20 mouse cellular contexts compared by ENCODE assay signal in the genomic region with DNA sequence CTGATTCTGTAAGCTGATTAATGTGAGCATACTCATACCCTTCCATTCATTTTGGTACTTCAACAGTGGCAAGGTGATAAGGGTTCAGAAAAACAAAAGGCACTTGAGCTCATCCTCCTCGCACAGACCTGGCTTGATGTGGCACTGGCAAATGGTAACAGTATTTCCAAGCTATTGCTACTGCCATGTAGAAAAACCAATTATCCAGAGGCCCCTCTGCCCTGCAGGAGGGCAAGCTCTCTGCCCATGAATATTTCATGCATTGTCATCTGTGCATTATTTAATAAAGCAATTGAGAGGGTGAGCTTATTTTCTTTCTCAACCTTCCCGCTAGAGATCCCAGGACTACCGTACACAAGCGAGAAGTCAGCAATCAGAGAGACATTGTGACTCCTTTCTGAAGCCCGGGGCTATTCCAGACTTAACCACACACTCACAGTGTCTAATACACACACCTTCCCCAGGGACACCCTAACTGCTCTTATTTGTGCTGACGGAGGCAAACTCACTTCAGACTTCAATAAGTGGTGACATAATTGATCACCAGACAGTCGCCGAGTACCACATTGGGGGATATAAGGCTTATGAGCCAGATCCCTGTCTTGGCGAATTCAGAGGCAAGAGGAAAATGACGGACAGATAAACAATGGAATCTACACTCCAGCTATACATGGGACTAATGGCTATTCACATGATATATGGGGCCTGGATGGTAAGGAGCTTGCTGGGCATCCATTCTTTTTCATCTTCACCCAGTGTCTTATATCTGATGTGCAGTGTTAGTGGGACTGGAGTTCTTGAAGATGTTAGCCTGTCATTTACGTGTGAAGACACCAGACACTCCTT.
DNase-seq lines count a peak whose midpoint lies in the region; ATAC-seq and TF ChIP-seq lines count a peak whose summit lies in the region.
"Had no signal": no experiment of that assay in that cellular context is flagged by ENCODE, and none has a peak within 500 bp of the region (broad histone marks: within the 10 kb centered on the region; RNA-seq: fewer than 3 reads in every experiment).

No protein-coding gene starts in this region.

- peak overlapping the region; percentile 6; the same call in 1 of the 2 replicates for H3K4me2 ChIP-seq in hindbrain, embryonic 12.5 days (replicated peaks)
- H3K4me2 ChIP-seq in midbrain, embryonic 12.5 days (replicated peaks), result no peak overlapping the region
- H3K4me2 ChIP-seq in neural tube, embryonic 13.5 days, result peak overlapping the region; percentile 34
- H3K4me2 ChIP-seq: embryonic facial prominence, embryonic 15.5 days; heart, embryonic 13.5 days; limb, embryonic 12.5 days; liver, embryonic 12.5 days; lung, embryonic 14.5 days had no signal

- peaks cover 75% of the 10 kb centered on the region for H3K9me3 ChIP-seq in G1E (replicated peaks)
- peaks cover 11% of the 10 kb centered on the region; the same call in 1 of the 2 replicates for H3K9me3 ChIP-seq in hindbrain, embryonic 12.5 days (replicated peaks)
- H3K9me3 ChIP-seq in midbrain, embryonic 12.5 days, result peaks cover 6% of the 10 kb centered on the region; the same call in 1 of the 2 replicates
- H3K9me3 ChIP-seq in neural tube, embryonic 13.5 days, result no peaks in the 10 kb centered on the region
- H3K9me3 ChIP-seq: embryonic facial prominence, embryonic 15.5 days; heart, embryonic 13.5 days; limb, embryonic 12.5 days had no signal

- H3K9ac ChIP-seq in hindbrain, embryonic 12.5 days, result no peak overlapping the region
- H3K9ac ChIP-seq in midbrain, embryonic 12.5 days (replicated peaks), result no peak overlapping the region
- 0 out of 2 replicates have a peak overlapping the region, but pooled peaks have one; percentile 12 for H3K9ac ChIP-seq in neural tube, embryonic 13.5 days
- H3K9ac ChIP-seq: embryonic facial prominence, embryonic 15.5 days; heart, embryonic 13.5 days; limb, embryonic 12.5 days; liver, embryonic 12.5 days; lung, embryonic 14.5 days had no signal

- no peak for DNase-seq in G1E (ENCODE audit: low spot score)
- no peak for DNase-seq in right cerebral cortex, postnatal 14 days
- DNase-seq in layer of hippocampus, adult 8-10 months (ENCODE audit: low spot score in 2 of 2), result no peak
- DNase-seq: adrenal gland, postnatal 14 days; cerebellum, adult 11-12 months; cerebellum, postnatal 14 days; gastrocnemius, adult 2 months; kidney, adult 9 months; kidney, postnatal 25 days; lung, embryonic 14.5 days; lung, postnatal 36 days; right cerebral cortex, postnatal 4 days had no signal

- ATAC-seq in G1E (ENCODE audit: extremely low read depth, insufficient number of reproducible peaks, low FRiP score, poor library complexity, severe bottlenecking), result 0 out of 2 replicates have a peak, but pooled peaks have one; percentile 15
- peak; percentile 86 for ATAC-seq in hindbrain, embryonic 12.5 days (ENCODE audit: low FRiP score)
- peak; percentile 69 for ATAC-seq in midbrain, embryonic 12.5 days (ENCODE audit: low FRiP score, low read depth)
- peak; percentile 86 for ATAC-seq in neural tube, embryonic 13.5 days (ENCODE audit: low read depth)
- ATAC-seq in CD4-positive, CD25-positive, alpha-beta regulatory T cell, adult 4 months, result no peak
- ATAC-seq: liver, embryonic 12.5 days had no signal

- H3K4me3 ChIP-seq in G1E (ENCODE audit: low read depth, low read length), result no peak overlapping the region
- no peak overlapping the region for H3K4me3 ChIP-seq in hindbrain, embryonic 12.5 days
- H3K4me3 ChIP-seq in midbrain, embryonic 12.5 days, result no peak overlapping the region
- no peak overlapping the region for H3K4me3 ChIP-seq in neural tube, embryonic 13.5 days
- H3K4me3 ChIP-seq: embryonic facial prominence, embryonic 15.5 days; gastrocnemius, adult 2 months; heart, embryonic 13.5 days; limb, embryonic 12.5 days; liver, embryonic 12.5 days had no signal

- H3K27me3 ChIP-seq in G1E (ENCODE audit: insufficient read depth, low read length), result no peaks in the 10 kb centered on the region
- peaks cover 18% of the 10 kb centered on the region for H3K27me3 ChIP-seq in hindbrain, embryonic 12.5 days
- peaks cover 75% of the 10 kb centered on the region for H3K27me3 ChIP-seq in midbrain, embryonic 12.5 days
- peaks cover 10% of the 10 kb centered on the region; the same call in 1 of the 2 replicates for H3K27me3 ChIP-seq in neural tube, embryonic 13.5 days
- H3K27me3 ChIP-seq: embryonic facial prominence, embryonic 15.5 days; heart, embryonic 13.5 days; limb, embryonic 12.5 days; liver, embryonic 12.5 days had no signal

- no peaks in the 10 kb centered on the region for H3K36me3 ChIP-seq in G1E (replicated peaks)
- no peaks in the 10 kb centered on the region for H3K36me3 ChIP-seq in hindbrain, embryonic 12.5 days
- no peaks in the 10 kb centered on the region for H3K36me3 ChIP-seq in midbrain, embryonic 12.5 days
- no peaks in the 10 kb centered on the region for H3K36me3 ChIP-seq in neural tube, embryonic 13.5 days
- H3K36me3 ChIP-seq: embryonic facial prominence, embryonic 15.5 days; heart, embryonic 13.5 days; limb, embryonic 12.5 days; liver, embryonic 12.5 days had no signal

- WGBS in hindbrain, embryonic 12.5 days, result 48% methylated on average over 11 of the region's 11 CpGs
- 56% methylated on average over 11 of the region's 11 CpGs for WGBS in midbrain, embryonic 12.5 days
- 32% methylated on average over 11 of the region's 11 CpGs for WGBS in neural tube, embryonic 13.5 days

- H3K27ac ChIP-seq in hindbrain, embryonic 12.5 days, result peak overlapping the region; percentile 80
- H3K27ac ChIP-seq in midbrain, embryonic 12.5 days (replicated peaks), result peak overlapping the region; percentile 52
- peak overlapping the region; percentile 90 for H3K27ac ChIP-seq in neural tube, embryonic 13.5 days (replicated peaks)
- H3K27ac ChIP-seq: embryonic facial prominence, embryonic 15.5 days; gastrocnemius, adult 2 months; heart, embryonic 13.5 days; limb, embryonic 12.5 days; liver, embryonic 12.5 days had no signal

- no peaks in the 10 kb centered on the region for H3K4me1 ChIP-seq in G1E (ENCODE audit: insufficient read depth, low read depth, low read length)
- H3K4me1 ChIP-seq in hindbrain, embryonic 12.5 days, result peaks cover 13% of the 10 kb centered on the region
- peaks cover 13% of the 10 kb centered on the region; the same call in 1 of the 2 replicates for H3K4me1 ChIP-seq in midbrain, embryonic 12.5 days
- H3K4me1 ChIP-seq in neural tube, embryonic 13.5 days (replicated peaks), result peaks cover 48% of the 10 kb centered on the region
- H3K4me1 ChIP-seq: embryonic facial prominence, embryonic 15.5 days; heart, embryonic 13.5 days; limb, embryonic 12.5 days; liver, embryonic 12.5 days had no signal

- no peak for TF ChIP-seq CTCF in G1E (IDR thresholded peaks at IDR 0.05; ENCODE audit: low read depth, low read length)
